Mouse (Mus musculus) limb, embryonic 12.5 days (tissue): ENCODE measurements around the gene Lrrc10b. TPM values are rescaled to one million over a fixed set of nuclear protein-coding genes. Genes with fewer than 3 reads are reported as not detected.

Source experiments
- ATAC-seq: fragments of 200-750 bp; cut with Nextera tagmentation; 2 replicates; pipeline ENCODE4 v1.8.0; 2017; ENCODE audit warnings: low read depth, moderate TSS enrichment; ENCODE audit not compliant: insufficient number of reproducible peaks, insufficient read depth, low FRiP score, low TSS enrichment
- H3K27ac ChIP-seq: fragments of 300-500 bp; sonication (generic); 2 replicates; pipeline ENCODE4 v1.5.1; 2016; ENCODE audit warnings: mild to moderate bottlenecking, moderate library complexity
- H3K27me3 ChIP-seq: fragments of 300-500 bp; sonication (generic); 2 replicates; pipeline ENCODE4 v1.6.1; 2016; ENCODE audit warnings: mild to moderate bottlenecking, moderate library complexity
- H3K36me3 ChIP-seq: fragments of 300-500 bp; sonication (generic); 2 replicates; pipeline ENCODE4 v1.6.1; 2016; ENCODE audit warnings: mild to moderate bottlenecking, moderate library complexity
- H3K4me1 ChIP-seq: fragments of 300-500 bp; sonication (generic); replicated peaks from 2 replicates; pipeline ENCODE4 v1.6.1; 2016
- H3K4me2 ChIP-seq: fragments of 300-500 bp; sonication (generic); 2 replicates; pipeline ENCODE4 v1.6.1; 2016; ENCODE audit warnings: mild to moderate bottlenecking, moderate library complexity
- H3K4me3 ChIP-seq: fragments of 300-500 bp; sonication (generic); replicated peaks from 2 replicates; pipeline ENCODE4 v1.5.1; 2016; ENCODE audit warnings: mild to moderate bottlenecking
- H3K9ac ChIP-seq: fragments of 300-500 bp; sonication (generic); replicated peaks from 2 replicates; pipeline ENCODE4 v1.6.1; 2016; ENCODE audit warnings: mild to moderate bottlenecking, moderate library complexity
- H3K9me3 ChIP-seq: fragments of 300-500 bp; sonication (generic); 2 replicates; pipeline ENCODE4 v1.6.1; 2016; ENCODE audit warnings: mild to moderate bottlenecking, moderate library complexity
- WGBS: fragments of 180-500 bp; shearing (Covaris S2); methylation state at CpG from one replicate; pipeline ENCODE4 v1.1.7; 2016; 5-methylcytosine and 5-hydroxymethylcytosine counted together
- polyA plus RNA-seq: library from polyadenylated mRNA; unstranded; fragments of >200 nt; fragmentation: Nextera tagmentation; extraction: Ambion mirVana; gene quantifications from 2 replicates; pipeline ENCODE4 v1.2.1, GENCODE M21; 2016

The Lrrc10b gene
- polyA plus RNA-seq, 1 experiment from 2014 or later, result 0.10 TPM

GRCm38 (mm10) chr19:10469171-10469658 is 11.9 kb upstream of the Lrrc10b start:
- Histone ChIP-seq H3K9ac (no peak overlapping the region), H3K4me3 (no peak overlapping the region), H3K4me2 (no peak overlapping the region), H3K9me3 (no peaks in the 10 kb centered on the region), H3K4me1 (no peaks in the 10 kb centered on the region), H3K27ac (no peak overlapping the region), H3K27me3 (peaks cover 7% of the 10 kb centered on the region; the same call in 1 of the 2 replicates), H3K36me3 (no peaks in the 10 kb centered on the region)
- ATAC-seq, result no peak; the same call in 1 of the 2 replicates
- WGBS, result 58% methylated on average over 8 of the region's 8 CpGs

DNA sequence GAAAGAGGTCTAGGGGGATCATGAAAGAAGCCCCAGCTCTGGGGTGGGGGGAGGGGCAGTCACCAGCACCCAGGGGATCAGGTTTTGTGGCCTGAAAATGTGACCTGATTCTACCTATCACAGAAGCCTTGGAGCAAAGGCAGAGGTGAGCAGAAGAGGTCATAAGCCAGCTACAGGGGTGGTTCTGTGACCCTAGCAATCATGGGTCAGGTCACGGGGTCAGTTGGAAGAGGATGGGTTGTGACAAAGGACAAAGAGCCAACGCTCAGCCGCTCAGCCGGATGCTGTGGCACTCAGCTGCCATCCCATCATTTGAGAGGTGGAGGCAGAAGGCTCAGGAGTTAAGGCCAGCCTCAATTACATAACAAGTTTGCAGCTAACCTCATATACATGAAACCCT is 7.2 kb upstream of the Lrrc10b start:
- H3K4me2 ChIP-seq, result no peak overlapping the region
- H3K27me3 ChIP-seq, result peaks cover 54% of the 10 kb centered on the region
- no peaks in the 10 kb centered on the region for H3K36me3 ChIP-seq
- no peak overlapping the region for H3K27ac ChIP-seq
- ATAC-seq, result no peak
- WGBS, result 27% methylated on average over 4 of the region's 4 CpGs
- H3K4me1 ChIP-seq, result peaks cover 7% of the 10 kb centered on the region
- no peak overlapping the region for H3K4me3 ChIP-seq
- H3K9ac ChIP-seq, result no peak overlapping the region
- no peaks in the 10 kb centered on the region for H3K9me3 ChIP-seq

DNA sequence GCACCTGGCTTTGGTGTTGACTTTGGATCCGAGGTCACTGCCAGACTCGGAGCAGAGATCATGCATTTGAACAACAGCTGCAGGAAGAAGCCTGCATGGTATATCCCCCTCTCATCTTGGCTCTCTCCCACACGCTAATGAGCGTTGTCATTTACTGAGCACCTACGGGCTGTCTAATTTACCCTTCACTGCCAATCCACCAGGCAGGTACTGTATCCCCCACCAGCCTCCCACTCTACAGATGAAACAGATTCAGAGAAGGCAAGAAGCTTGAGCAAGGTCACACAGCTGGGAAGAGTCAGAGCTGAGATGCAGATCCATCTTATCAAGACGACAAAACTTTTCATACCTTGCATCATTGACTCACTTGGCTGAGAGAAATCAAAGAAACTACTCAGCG is 4.3 kb upstream of the Lrrc10b start:
- H3K9me3 ChIP-seq, result no peaks in the 10 kb centered on the region
- H3K4me3 ChIP-seq, result no peak overlapping the region
- ATAC-seq, result no peak
- no peaks in the 10 kb centered on the region for H3K36me3 ChIP-seq
- H3K4me1 ChIP-seq, result peaks cover 21% of the 10 kb centered on the region
- 40% methylated on average over 7 of the region's 7 CpGs for WGBS
- H3K27ac ChIP-seq, result no peak overlapping the region
- no peak overlapping the region for H3K9ac ChIP-seq
- no peak overlapping the region for H3K4me2 ChIP-seq
- peaks cover 79% of the 10 kb centered on the region for H3K27me3 ChIP-seq

DNA sequence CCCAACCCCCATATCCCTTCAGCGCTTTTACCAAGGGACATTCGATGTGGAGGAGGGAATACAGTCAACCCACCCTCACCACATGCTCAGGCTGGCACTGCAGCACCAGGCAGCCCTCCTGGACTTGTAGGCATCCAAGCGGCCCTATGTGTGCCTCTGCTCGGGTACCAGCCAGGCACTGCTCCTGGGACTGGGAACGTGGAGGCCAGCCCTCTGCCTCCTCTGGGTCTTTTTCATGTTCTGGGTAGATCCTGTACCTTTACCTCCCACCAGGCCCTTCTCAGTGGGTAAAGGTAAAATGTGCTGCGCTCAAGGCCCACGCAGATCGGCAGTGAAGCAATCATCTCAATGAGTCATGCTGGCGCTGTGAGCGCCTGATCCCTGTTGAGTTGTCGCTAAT is 2.6 kb upstream of the Lrrc10b start:
- Histone ChIP-seq H3K4me3 (no peak overlapping the region), H3K9ac (no peak overlapping the region), H3K27ac (no peak overlapping the region), H3K4me1 (peaks cover 27% of the 10 kb centered on the region), H3K27me3 (peaks cover 96% of the 10 kb centered on the region), H3K4me2 (no peak overlapping the region), H3K9me3 (no peaks in the 10 kb centered on the region), H3K36me3 (no peaks in the 10 kb centered on the region)
- no peak for ATAC-seq
- 44% methylated on average over 11 of the region's 11 CpGs for WGBS

- peaks cover 27% of the 10 kb centered on the region for H3K4me1 ChIP-seq
- WGBS, result 33% methylated on average over 8 of the region's 8 CpGs
These were observed 823 bp upstream of the Lrrc10b start for GRCm38 (mm10) chr19:10458096-10458495.

GRCm38 (mm10) chr19:10457484-10457800 is 169 bp upstream of the Lrrc10b start:
- Histone ChIP-seq H3K9ac (0 out of 2 replicates have a peak overlapping the region, but pooled peaks have one; percentile 34), H3K4me1 (peaks cover 26% of the 10 kb centered on the region), H3K27me3 (peaks cover 100% of the 10 kb centered on the region), H3K4me2 (peak overlapping the region; percentile 94), H3K9me3 (no peaks in the 10 kb centered on the region), H3K36me3 (no peaks in the 10 kb centered on the region), H3K27ac (no peak overlapping the region), H3K4me3 (peak overlapping the region; percentile 58)
- under 1% methylated on average over 22 of the region's 34 CpGs for WGBS
- peak; percentile 93 for ATAC-seq

More at GRCm38 (mm10) chr19:10458096-10458495, 823 bp upstream of the Lrrc10b start:
- H3K27me3 ChIP-seq, result peaks cover 99% of the 10 kb centered on the region
- H3K27ac ChIP-seq, result no peak overlapping the region
- H3K9me3 ChIP-seq, result no peaks in the 10 kb centered on the region
- H3K9ac ChIP-seq, result no peak overlapping the region
- no peak for ATAC-seq
- H3K36me3 ChIP-seq, result no peaks in the 10 kb centered on the region
- H3K4me2 ChIP-seq, result peak overlapping the region; percentile 94
- peak overlapping the region; percentile 58 for H3K4me3 ChIP-seq

GRCm38 (mm10) chr19:10455437-10455806 is 1.9 kb downstream of the Lrrc10b start:
- H3K27me3 ChIP-seq, result peaks cover 87% of the 10 kb centered on the region
- no peaks in the 10 kb centered on the region for H3K36me3 ChIP-seq
- ATAC-seq, result no peak
- no peaks in the 10 kb centered on the region for H3K9me3 ChIP-seq
- peaks cover 20% of the 10 kb centered on the region; the same call in 1 of the 2 replicates for H3K4me1 ChIP-seq
- no peak overlapping the region for H3K27ac ChIP-seq
- no peak overlapping the region for H3K4me3 ChIP-seq
- H3K4me2 ChIP-seq, result no peak overlapping the region
- 74% methylated on average over 3 of the region's 3 CpGs for WGBS
- H3K9ac ChIP-seq, result no peak overlapping the region

- peaks cover 20% of the 10 kb centered on the region; the same call in 1 of the 2 replicates for H3K4me1 ChIP-seq
- H3K36me3 ChIP-seq, result no peaks in the 10 kb centered on the region
- H3K4me3 ChIP-seq, result no peak overlapping the region
- H3K27me3 ChIP-seq, result peaks cover 82% of the 10 kb centered on the region
- no peak overlapping the region for H3K4me2 ChIP-seq
- no peaks in the 10 kb centered on the region for H3K9me3 ChIP-seq
- WGBS, result 73% methylated on average over 4 of the region's 4 CpGs
- no peak for ATAC-seq
- H3K9ac ChIP-seq, result no peak overlapping the region
- no peak overlapping the region for H3K27ac ChIP-seq
These were observed 2.4 kb downstream of the Lrrc10b start for GRCm38 (mm10) chr19:10454718-10455436.

- H3K9ac ChIP-seq, result no peak overlapping the region
- 7% methylated on average over 3 of the region's 3 CpGs for WGBS
- no peaks in the 10 kb centered on the region for H3K4me1 ChIP-seq
- H3K27me3 ChIP-seq, result peaks cover 33% of the 10 kb centered on the region
- ATAC-seq, result peak; percentile 49; the same call in 1 of the 2 replicates
- H3K9me3 ChIP-seq, result 0 out of 2 replicates have a peak, but pooled peaks cover 3% of the 10 kb centered on the region
- no peaks in the 10 kb centered on the region for H3K36me3 ChIP-seq
- H3K4me3 ChIP-seq, result no peak overlapping the region
- no peak overlapping the region for H3K4me2 ChIP-seq
- H3K27ac ChIP-seq, result no peak overlapping the region
These were observed 7.6 kb downstream of the Lrrc10b start for GRCm38 (mm10) chr19:10449708-10450107.

- peaks cover 28% of the 10 kb centered on the region for H3K27me3 ChIP-seq
- no peak overlapping the region for H3K27ac ChIP-seq
- 59% methylated on average over 6 of the region's 6 CpGs for WGBS
- ATAC-seq, result no peak
- no peaks in the 10 kb centered on the region for H3K36me3 ChIP-seq
- H3K9me3 ChIP-seq, result 0 out of 2 replicates have a peak, but pooled peaks cover 3% of the 10 kb centered on the region
- H3K9ac ChIP-seq, result no peak overlapping the region
- no peak overlapping the region for H3K4me2 ChIP-seq
- H3K4me3 ChIP-seq, result no peak overlapping the region
- no peaks in the 10 kb centered on the region for H3K4me1 ChIP-seq
These were observed 8.1 kb downstream of the Lrrc10b start for GRCm38 (mm10) chr19:10449190-10449589.

DNA sequence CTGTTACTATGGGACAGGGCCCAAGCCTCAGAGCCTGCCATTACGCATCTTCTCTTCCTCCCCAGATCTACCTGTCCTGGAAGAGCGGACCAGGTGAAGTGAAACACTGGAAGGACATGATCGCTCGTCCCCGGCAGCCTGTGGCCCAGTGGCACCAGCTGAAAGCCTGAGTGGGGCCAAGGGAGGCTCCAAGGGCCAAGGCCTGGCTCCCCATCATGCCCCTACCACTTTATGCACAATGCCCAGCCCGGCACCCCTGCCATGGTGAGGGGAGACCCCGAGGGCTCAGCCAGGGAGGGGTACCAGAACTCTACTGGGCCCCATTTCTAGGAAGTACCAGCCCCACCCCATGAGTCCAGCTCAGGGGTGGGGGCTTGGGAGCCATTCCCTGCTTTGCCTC is 9.0 kb downstream of the Lrrc10b start:
- Histone ChIP-seq H3K9ac (no peak overlapping the region; the same call in 1 of the 2 replicates), H3K4me2 (no peak overlapping the region), H3K27ac (no peak overlapping the region), H3K27me3 (peaks cover 19% of the 10 kb centered on the region), H3K36me3 (no peaks in the 10 kb centered on the region), H3K4me3 (no peak overlapping the region), H3K4me1 (no peaks in the 10 kb centered on the region), H3K9me3 (0 out of 2 replicates have a peak, but pooled peaks cover 3% of the 10 kb centered on the region)
- WGBS, result 94% methylated on average over 7 of the region's 7 CpGs
- ATAC-seq, result no peak
